In genomic region chr1:34068341-34068740, GRCm38 (mm10) we compare ENCODE assay signal across 9 mouse cellular contexts.
DNase-seq lines count a peak whose midpoint lies in the region; ATAC-seq and TF ChIP-seq lines count a peak whose summit lies in the region.
"Had no signal": no experiment of that assay in that cellular context is flagged by ENCODE, and none has a peak within 500 bp of the region (broad histone marks: within the 10 kb centered on the region; RNA-seq: fewer than 3 reads in every experiment).

No protein-coding gene starts in this region.

- WGBS in kidney, postnatal 0 days = 56% methylated on average over 5 of the region's 5 CpGs
- 60% methylated on average over 5 of the region's 5 CpGs for WGBS in kidney, embryonic 16.5 days
- 53% methylated on average over 5 of the region's 5 CpGs for WGBS in liver, postnatal 0 days (ENCODE audit: insufficient replicate concordance)

- H3K4me2 ChIP-seq in kidney, postnatal 0 days (ENCODE audit: low read length) = no peak overlapping the region
- H3K4me2 ChIP-seq in kidney, embryonic 16.5 days (replicated peaks; ENCODE audit: low read depth, low read length) = no peak overlapping the region
- no peak overlapping the region for H3K4me2 ChIP-seq in CH12.LX (ENCODE audit: insufficient read depth, low read depth, poor library complexity, severe bottlenecking)
- no peak overlapping the region for H3K4me2 ChIP-seq in liver, postnatal 0 days (ENCODE audit: low read depth, low read length)

- DNase-seq in adrenal gland, postnatal 10 days = peak; percentile 52
- no peak for DNase-seq in adrenal gland, adult 8-10 months
- no peak for DNase-seq in kidney, postnatal 0 days (ENCODE audit: low spot score)
- DNase-seq in CH12.LX (ENCODE audit: extremely low read depth) = peak; percentile 30
- DNase-seq in liver, postnatal 0 days = no peak
- no peak for DNase-seq in layer of hippocampus, adult 8-10 months (ENCODE audit: low spot score in 2 of 2)

- peak; percentile 13 for TF ChIP-seq RAD21 in CH12.LX (IDR thresholded peaks at IDR 0.05; ENCODE audit: low read depth, low read length)

- H3K4me1 ChIP-seq in kidney, postnatal 0 days (replicated peaks; ENCODE audit: insufficient read depth, low read length) = no peaks in the 10 kb centered on the region; the same call in 1 of the 2 replicates
- peaks cover 7% of the 10 kb centered on the region; the same call in 1 of the 2 replicates for H3K4me1 ChIP-seq in kidney, embryonic 16.5 days (ENCODE audit: insufficient read depth, low read length)
- H3K4me1 ChIP-seq in CH12.LX (ENCODE audit: control insufficient read depth in 1 of 2, insufficient read depth in 2 of 2) = peaks cover 5 to 32% of the 10 kb centered on the region in 2 experiments; a peak in 3 of 4 replicates
- peaks cover 10% of the 10 kb centered on the region for H3K4me1 ChIP-seq in liver, postnatal 0 days (ENCODE audit: insufficient read depth)

- no peaks in the 10 kb centered on the region for H3K79me2 ChIP-seq in CH12.LX (replicated peaks; ENCODE audit: control insufficient read depth, extremely low read depth, insufficient read depth, poor library complexity, severe bottlenecking)

- TF ChIP-seq POLR2A in CH12.LX (IDR thresholded peaks at IDR 0.05; ENCODE audit: low read depth, low read length) = no peak

- no peaks in the 10 kb centered on the region for H3K36me3 ChIP-seq in kidney, postnatal 0 days (ENCODE audit: insufficient read depth, low read length)
- no peaks in the 10 kb centered on the region for H3K36me3 ChIP-seq in kidney, embryonic 16.5 days (ENCODE audit: insufficient read depth, low read length)
- peaks cover 0 to 2% of the 10 kb centered on the region in 2 experiments for H3K36me3 ChIP-seq in CH12.LX (replicated peaks in 1 of 2; ENCODE audit: control insufficient read depth in 1 of 2, insufficient read depth in 1 of 2, low read length in 1 of 2)
- H3K36me3 ChIP-seq in liver, postnatal 0 days (replicated peaks; ENCODE audit: insufficient read depth, low read length) = no peaks in the 10 kb centered on the region
- H3K36me3 ChIP-seq: forebrain, embryonic 10.5 days had no signal

- peak; percentile 57; the same call in 1 of the 2 replicates for TF ChIP-seq CTCF in kidney, postnatal 0 days (IDR thresholded peaks at IDR 0.05; ENCODE audit: low read depth)
- peak; percentile 70 to 75 for TF ChIP-seq CTCF in CH12.LX (conservative IDR thresholded peaks at IDR 0.05 in 1 of 2, IDR thresholded peaks at IDR 0.05 in 1 of 2; ENCODE audit: low read depth in 2 of 2, low read length in 2 of 2)
- peak; percentile 58 for TF ChIP-seq CTCF in liver, postnatal 0 days (IDR thresholded peaks at IDR 0.05; ENCODE audit: low read depth)

- no peak overlapping the region for H3K4me3 ChIP-seq in kidney, postnatal 0 days (replicated peaks; ENCODE audit: low read depth, low read length)
- no peak overlapping the region for H3K4me3 ChIP-seq in kidney, embryonic 16.5 days (ENCODE audit: low read length)
- H3K4me3 ChIP-seq in CH12.LX (replicated peaks in 1 of 3; ENCODE audit: low read depth in 2 of 3, low read length in 2 of 3, poor library complexity in 1 of 3) = no peak overlapping the region
- no peak overlapping the region for H3K4me3 ChIP-seq in liver, postnatal 0 days (ENCODE audit: low read depth, low read length)
- H3K4me3 ChIP-seq: forebrain, embryonic 10.5 days had no signal

- in situ Hi-C loops in CH12.LX (cut with MboI; ENCODE audit: low pct_ligation_motif_present, low pct_unique_long_range_greater_than_20kb, low sequenced_read_pairs) = loop anchor here (5.0 kb wide), 1 partner anchor 36 kb away; no protein-coding TSS in a partner anchor

- TF ChIP-seq EP300 in CH12.LX (IDR thresholded peaks at IDR 0.05; ENCODE audit: low read length) = no peak
- no peak for TF ChIP-seq EP300 in liver, postnatal 0 days (IDR thresholded peaks at IDR 0.05; ENCODE audit: low read depth)

- H3K9ac ChIP-seq in kidney, postnatal 0 days (ENCODE audit: low read depth, low read length) = no peak overlapping the region
- H3K9ac ChIP-seq in kidney, embryonic 16.5 days (replicated peaks; ENCODE audit: low read length) = no peak overlapping the region
- H3K9ac ChIP-seq in CH12.LX (ENCODE audit: insufficient read depth, low read depth) = no peak overlapping the region
- H3K9ac ChIP-seq in liver, postnatal 0 days (replicated peaks) = no peak overlapping the region

- H3K27ac ChIP-seq in kidney, postnatal 0 days = no peak overlapping the region
- no peak overlapping the region for H3K27ac ChIP-seq in kidney, embryonic 16.5 days (ENCODE audit: low read length)
- no peak overlapping the region for H3K27ac ChIP-seq in CH12.LX (ENCODE audit: insufficient read depth, low read depth)
- no peak overlapping the region for H3K27ac ChIP-seq in liver, postnatal 0 days (ENCODE audit: low read depth)
- H3K27ac ChIP-seq: forebrain, embryonic 10.5 days had no signal

- dilution Hi-C loops in CH12.LX (cut with MboI; ENCODE audit: extremely low pct_ligation_motif_present, extremely low pct_unique_long_range_greater_than_20kb, low sequenced_read_pairs) = no loop called here

- no peak for ATAC-seq in kidney, postnatal 0 days (replicated peaks; ENCODE audit: low FRiP score, low read depth)
- ATAC-seq in kidney, embryonic 16.5 days (ENCODE audit: low FRiP score, low TSS enrichment) = no peak
- ATAC-seq in liver, postnatal 0 days = no peak
- ATAC-seq in erythroid progenitor cell, adult 5-6 weeks (replicated peaks; ENCODE audit: low FRiP score, poor library complexity, severe bottlenecking) = no peak

- H3K27me3 ChIP-seq in kidney, postnatal 0 days (ENCODE audit: insufficient read depth, low read length) = no peaks in the 10 kb centered on the region
- no peaks in the 10 kb centered on the region for H3K27me3 ChIP-seq in kidney, embryonic 16.5 days (ENCODE audit: insufficient read depth, low read length)
- no peaks in the 10 kb centered on the region for H3K27me3 ChIP-seq in CH12.LX (replicated peaks)
- H3K27me3 ChIP-seq in liver, postnatal 0 days (ENCODE audit: insufficient read depth, low read length) = no peaks in the 10 kb centered on the region

- no peaks in the 10 kb centered on the region for H3K9me3 ChIP-seq in kidney, postnatal 0 days (replicated peaks; ENCODE audit: low read length)
- H3K9me3 ChIP-seq in kidney, embryonic 16.5 days (ENCODE audit: low read length) = no peaks in the 10 kb centered on the region
- no peaks in the 10 kb centered on the region for H3K9me3 ChIP-seq in CH12.LX (replicated peaks; ENCODE audit: low read length)
- H3K9me3 ChIP-seq in liver, postnatal 0 days (ENCODE audit: low read length) = no peaks in the 10 kb centered on the region
- H3K9me3 ChIP-seq: forebrain, embryonic 10.5 days had no signal

TF ChIP-seq in CH12.LX, 34 proteins besides CTCF, POLR2A, EP300 and RAD21:
- TF ChIP-seq ZMIZ1 (IDR thresholded peaks at IDR 0.05; ENCODE audit: low read depth, low read length) (no peak), SMC3 (IDR thresholded peaks at IDR 0.05; ENCODE audit: low read depth, low read length) (peak; percentile 52)

Comparison
In these comparisons a context has a peak if more than half of its experiments do, and no peak if none do; other contexts are left out.
1. DNase-seq: peak in adrenal gland, postnatal 10 days (single experiment) and CH12.LX (single experiment); none in adrenal gland, adult 8-10 months (single experiment), kidney, postnatal 0 days (single experiment), liver, postnatal 0 days (single experiment) and layer of hippocampus, adult 8-10 months (0 of 2).
2. Peak in every context shown above with its lines, with median percentiles within 50 percentile points of each other: CTCF ChIP-seq.